Mouse (Mus musculus): ENCODE results near the gene Slc43a3. TPM values are rescaled to one million over a fixed set of nuclear protein-coding genes. Genes with fewer than 3 reads are reported as not detected.
"Not testable (repeated sequence)": the region's sequence is repeated elsewhere in the genome, so short reads cannot be mapped to it uniquely, and the experiment has no call there.

Gene Slc43a3
- not detected for polyA plus RNA-seq (2021)

- ATAC-seq, result peak; percentile 39
- ChIA-PET POLR2A (no interaction called here), CTCF (no interaction called here)
- in situ Hi-C loops (cut with MboI; ENCODE audit: low pct_unique_long_range_greater_than_20kb), result no loop called here
- TF ChIP-seq CTCF (IDR thresholded peaks at IDR 0.05), result no peak
- peaks cover 13% of the 10 kb centered on the region for H3K27me3 ChIP-seq
- no peak for DNase-seq (ENCODE audit: low read depth, low spot score)
Measured at GRCm38 (mm10) chr2:84936474-84937429, at the start of gene Slc43a3. TSS of gene Slc43a3 (plus strand) at chr2:84936579.

DNA sequence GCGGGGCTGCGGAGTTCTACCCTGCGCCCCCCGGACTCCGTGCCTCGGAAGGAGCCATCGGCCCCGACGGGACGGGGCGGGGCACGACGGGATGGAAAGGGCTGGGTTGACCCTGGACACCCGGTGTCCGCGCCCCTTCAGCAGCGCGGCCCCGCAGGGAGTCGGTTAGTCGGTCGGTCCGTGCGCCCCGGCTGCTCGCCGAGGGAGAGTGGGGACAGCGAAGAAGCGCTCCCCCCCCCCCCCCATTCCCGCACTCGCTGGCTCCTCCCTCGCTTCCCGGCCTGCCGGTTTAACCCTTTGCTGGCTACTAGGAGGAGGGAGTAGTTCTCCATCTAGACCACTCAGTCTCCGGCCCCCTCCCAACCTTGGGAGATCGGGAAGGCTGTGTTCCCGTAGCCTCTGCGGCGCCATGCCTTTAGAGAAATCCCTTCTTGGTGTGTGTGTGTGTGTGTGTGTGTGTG, 49.5 kb upstream of the Slc43a3 start:
- no peak for ATAC-seq
- ChIA-PET CTCF (interaction anchor here (0.8 kb wide), 1 partner anchor 55 kb away, joined by 3 read pairs; no protein-coding TSS in a partner anchor), POLR2A (no interaction called here)
- no peak for TF ChIP-seq CTCF (IDR thresholded peaks at IDR 0.05)
- H3K27me3 ChIP-seq, result peaks cover 30% of the 10 kb centered on the region
- DNase-seq (ENCODE audit: low read depth, low spot score), result no peak
- in situ Hi-C loops (cut with MboI; ENCODE audit: low pct_unique_long_range_greater_than_20kb), result no loop called here

GRCm38 (mm10) chr2:84887411-84888271, 48.7 kb upstream of the Slc43a3 start:
- in situ Hi-C loops (cut with MboI; ENCODE audit: low pct_unique_long_range_greater_than_20kb), result no loop called here
- H3K27me3 ChIP-seq, result peaks cover 36% of the 10 kb centered on the region

GRCm38 (mm10) chr2:84888657-84889315, 47.6 kb upstream of the Slc43a3 start:
- CTCF ChIA-PET, result interaction anchor here (1.1 to 3.5 kb wide), 6 partner anchors 10 to 66 kb away, joined by 3 to 40 read pairs (median 8); partner anchors contain the start of gene Smtnl1
- in situ Hi-C loops (cut with MboI; ENCODE audit: low pct_unique_long_range_greater_than_20kb), result no loop called here
- POLR2A ChIA-PET, result no interaction called here
- peaks cover 45% of the 10 kb centered on the region for H3K27me3 ChIP-seq
- DNase-seq (ENCODE audit: low read depth, low spot score), result no peak
- peak; percentile 38 for ATAC-seq
- peak; percentile 82 for TF ChIP-seq CTCF (IDR thresholded peaks at IDR 0.05)

More at GRCm38 (mm10) chr2:84887411-84888271, 48.7 kb upstream of the Slc43a3 start:
- CTCF ChIA-PET, result interaction anchor here (0.8 kb wide), 1 partner anchor 56 kb away, joined by 3 read pairs; no protein-coding TSS in a partner anchor
- no peak for TF ChIP-seq CTCF (IDR thresholded peaks at IDR 0.05)
- no peak for DNase-seq (ENCODE audit: low read depth, low spot score)
- POLR2A ChIA-PET, result no interaction called here
- ATAC-seq, result no peak

GRCm38 (mm10) chr2:84889316-84890044, 46.9 kb upstream of the Slc43a3 start:
- no peak for ATAC-seq

GRCm38 (mm10) chr2:84890045-84890340, 46.4 kb upstream of the Slc43a3 start:
- ChIA-PET POLR2A (interaction anchor here (0.7 kb wide), 1 partner anchor 18 kb away, joined by 4 read pairs; no protein-coding TSS in a partner anchor), CTCF (interaction anchor here (2.4 to 3.5 kb wide), 2 partner anchors 22 to 58 kb away, joined by 32 to 40 read pairs; no protein-coding TSS in a partner anchor)
- in situ Hi-C loops (cut with MboI; ENCODE audit: low pct_unique_long_range_greater_than_20kb), result loop anchor here (5.0 kb wide), 1 partner anchor 58 kb away; no protein-coding TSS in a partner anchor
- ATAC-seq (peak; percentile 38), DNase-seq (ENCODE audit: low read depth, low spot score) (no peak)
- H3K27me3 ChIP-seq, result peaks cover 52% of the 10 kb centered on the region
- TF ChIP-seq CTCF (IDR thresholded peaks at IDR 0.05), result peak; percentile 84

More at GRCm38 (mm10) chr2:84889316-84890044, 46.9 kb upstream of the Slc43a3 start:
- peaks cover 52% of the 10 kb centered on the region for H3K27me3 ChIP-seq
- DNase-seq (ENCODE audit: low read depth, low spot score), result no peak
- TF ChIP-seq CTCF (IDR thresholded peaks at IDR 0.05), result no peak
- CTCF ChIA-PET, result interaction anchor here (0.6 to 3.5 kb wide), 7 partner anchors 9 to 137 kb away, joined by 3 to 40 read pairs (median 4); partner anchors contain the start of gene Smtnl1
- POLR2A ChIA-PET, result interaction anchor here (0.7 kb wide), 1 partner anchor 19 kb away, joined by 4 read pairs; no protein-coding TSS in a partner anchor
- in situ Hi-C loops (cut with MboI; ENCODE audit: low pct_unique_long_range_greater_than_20kb), result loop anchor here (5.0 kb wide), 1 partner anchor 57 kb away; no protein-coding TSS in a partner anchor

- ChIA-PET POLR2A (no interaction called here), CTCF (interaction anchor here (1.2 kb wide), 1 partner anchor 61 kb away, joined by 3 read pairs; no protein-coding TSS in a partner anchor)
- TF ChIP-seq CTCF (IDR thresholded peaks at IDR 0.05), result no peak
- ATAC-seq, result no peak
- in situ Hi-C loops (cut with MboI; ENCODE audit: low pct_unique_long_range_greater_than_20kb), result loop anchor here (5.0 kb wide), 1 partner anchor 61 kb away; no protein-coding TSS in a partner anchor
- H3K27me3 ChIP-seq, result peaks cover 38% of the 10 kb centered on the region
- DNase-seq (ENCODE audit: low read depth, low spot score), result no peak
Measured at GRCm38 (mm10) chr2:84893359-84893758, 43.0 kb upstream of the Slc43a3 start.

DNA sequence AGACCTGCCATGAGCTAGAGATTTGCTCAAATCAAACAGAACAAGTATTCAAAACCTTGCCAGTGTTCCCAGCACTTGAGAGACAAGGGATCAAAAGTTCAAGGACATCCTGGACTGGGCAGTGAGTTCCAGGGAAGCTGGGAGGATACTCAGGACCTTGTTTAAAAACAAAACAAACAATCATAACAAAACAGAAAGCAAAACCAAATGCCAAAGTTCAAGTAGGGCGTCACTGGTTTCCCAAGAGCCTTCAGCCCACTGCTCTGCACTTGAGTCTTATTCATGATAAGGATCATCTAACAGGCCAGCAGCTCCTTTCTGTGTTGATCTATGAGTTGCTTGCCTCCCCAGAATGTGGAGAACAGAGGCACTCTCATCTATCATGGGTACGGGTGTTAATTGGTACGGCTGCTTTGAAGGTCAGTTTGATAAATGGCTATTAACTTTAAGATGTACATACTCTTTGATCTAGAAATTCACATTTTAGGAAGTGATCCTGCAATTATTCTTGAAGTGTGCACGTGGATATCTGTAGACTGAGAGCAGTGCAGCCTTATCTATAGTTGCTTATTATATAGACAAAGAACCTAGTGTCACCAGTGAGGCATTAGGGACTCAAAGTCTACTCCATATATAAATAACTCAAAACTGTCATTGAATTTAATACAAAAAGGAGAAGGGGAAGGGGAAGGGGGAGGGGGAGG, 40.7 kb upstream of the Slc43a3 start:
- no peak for ATAC-seq
- ChIA-PET POLR2A (no interaction called here), CTCF (no interaction called here)
- DNase-seq (ENCODE audit: low read depth, low spot score), result no peak
- in situ Hi-C loops (cut with MboI; ENCODE audit: low pct_unique_long_range_greater_than_20kb), result no loop called here
- TF ChIP-seq CTCF (IDR thresholded peaks at IDR 0.05), result no peak
- H3K27me3 ChIP-seq, result peaks cover 29% of the 10 kb centered on the region

DNA sequence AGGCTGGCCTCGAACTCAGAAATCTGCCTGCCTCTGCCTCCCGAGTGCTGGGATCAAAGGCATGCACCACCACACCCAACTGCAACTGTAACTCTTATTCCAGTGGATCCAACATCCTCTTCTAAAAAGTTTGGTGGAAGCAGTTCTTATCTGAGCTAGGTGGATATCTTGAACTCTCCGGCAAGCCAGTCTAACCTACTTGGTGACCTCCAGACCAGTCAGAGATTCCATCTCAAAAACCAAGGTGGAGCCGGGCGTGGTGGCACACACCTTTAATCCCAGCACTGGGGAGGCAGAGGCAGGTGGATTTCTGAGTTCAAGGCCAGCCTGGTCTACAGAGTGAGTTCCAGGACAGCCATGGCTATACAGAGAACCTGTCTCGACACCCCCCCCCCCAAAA, 39.7 kb upstream of the Slc43a3 start:
- peaks cover 21% of the 10 kb centered on the region for H3K27me3 ChIP-seq
- POLR2A ChIA-PET; ATAC-seq; DNase-seq (ENCODE audit: low read depth, low spot score); in situ Hi-C loops (cut with MboI; ENCODE audit: low pct_unique_long_range_greater_than_20kb): not testable (repeated sequence)
- CTCF ChIA-PET, result interaction anchor here (1.7 kb wide), 1 partner anchor 11 kb away, joined by 3 read pairs; no protein-coding TSS in a partner anchor
